Mouse (Mus musculus): ENCODE data around the gene Dnm2.
"Not testable (repeated sequence)": the region's sequence is repeated elsewhere in the genome, so short reads cannot be mapped to it uniquely, and the experiment has no call there.

The Dnm2 gene

GRCm38 (mm10) chr9:21542001-21542400, 117.3 kb downstream of the Dnm2 start:
- not testable (repeated sequence) for DNase-seq (ENCODE audit: inconsistent age in 2 of 2, low spot score in 1 of 2)

- DNase-seq (ENCODE audit: inconsistent age in 2 of 2, low spot score in 1 of 2) = peak in 1 of 2 experiments; percentile 32
Measured at GRCm38 (mm10) chr9:21545351-21545915, 120.7 kb downstream of the Dnm2 start.

GRCm38 (mm10) chr9:21545916-21546788, 121.4 kb downstream of the Dnm2 start:
- peak; percentile 100 for DNase-seq (ENCODE audit: inconsistent age in 2 of 2, low spot score in 1 of 2)

DNA sequence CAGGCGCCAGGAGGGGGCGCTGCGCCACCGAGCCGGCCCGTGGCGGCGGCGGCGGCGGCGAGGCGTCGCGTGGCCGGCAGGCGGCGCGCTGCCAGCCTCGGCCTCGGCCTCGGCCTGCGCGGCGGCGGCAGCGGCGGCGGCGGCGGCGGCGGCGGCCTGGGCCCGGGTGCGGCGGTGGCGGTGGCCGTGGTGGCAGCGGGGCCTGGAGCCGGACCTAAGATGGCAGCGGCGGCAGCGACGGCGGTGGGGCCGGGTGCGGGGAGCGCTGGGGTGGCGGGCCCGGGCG, 122.0 kb downstream of the Dnm2 start, which contains the start of gene Carm1:
Gene Carm1, plus strand, starts transcription at position 106 of the 286 bp plus-strand sequence.
- DNase-seq (ENCODE audit: inconsistent age in 2 of 2, low spot score in 1 of 2) = peak in 1 of 2 experiments; percentile 90

GRCm38 (mm10) chr9:21547075-21547941, 122.6 kb downstream of the Dnm2 start:
- peak; percentile 81 to 83 for DNase-seq (ENCODE audit: inconsistent age in 2 of 2, low spot score in 1 of 2)

DNA sequence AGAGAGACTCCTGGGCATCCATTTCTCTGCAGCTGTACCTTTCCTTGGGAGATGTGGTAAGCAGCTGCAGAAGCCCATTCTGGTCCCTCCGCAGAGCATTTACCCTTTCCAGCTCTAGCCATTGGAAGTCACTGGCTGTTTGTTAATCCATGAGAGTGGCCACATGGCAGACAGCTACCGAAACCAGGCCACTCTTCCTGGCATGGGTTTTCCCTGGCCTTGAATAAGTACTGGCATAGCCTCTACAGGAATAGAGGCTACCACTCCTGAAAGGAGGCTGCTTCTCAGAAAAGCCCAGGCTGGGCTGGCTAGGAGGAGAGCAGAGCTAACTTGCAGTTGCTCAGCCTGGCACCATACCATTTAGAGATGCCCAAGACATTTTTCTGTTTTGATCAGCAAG, 126.3 kb downstream of the Dnm2 start:
- peak in 1 of 2 experiments; percentile 62 for DNase-seq (ENCODE audit: inconsistent age in 2 of 2, low spot score in 1 of 2)

DNA sequence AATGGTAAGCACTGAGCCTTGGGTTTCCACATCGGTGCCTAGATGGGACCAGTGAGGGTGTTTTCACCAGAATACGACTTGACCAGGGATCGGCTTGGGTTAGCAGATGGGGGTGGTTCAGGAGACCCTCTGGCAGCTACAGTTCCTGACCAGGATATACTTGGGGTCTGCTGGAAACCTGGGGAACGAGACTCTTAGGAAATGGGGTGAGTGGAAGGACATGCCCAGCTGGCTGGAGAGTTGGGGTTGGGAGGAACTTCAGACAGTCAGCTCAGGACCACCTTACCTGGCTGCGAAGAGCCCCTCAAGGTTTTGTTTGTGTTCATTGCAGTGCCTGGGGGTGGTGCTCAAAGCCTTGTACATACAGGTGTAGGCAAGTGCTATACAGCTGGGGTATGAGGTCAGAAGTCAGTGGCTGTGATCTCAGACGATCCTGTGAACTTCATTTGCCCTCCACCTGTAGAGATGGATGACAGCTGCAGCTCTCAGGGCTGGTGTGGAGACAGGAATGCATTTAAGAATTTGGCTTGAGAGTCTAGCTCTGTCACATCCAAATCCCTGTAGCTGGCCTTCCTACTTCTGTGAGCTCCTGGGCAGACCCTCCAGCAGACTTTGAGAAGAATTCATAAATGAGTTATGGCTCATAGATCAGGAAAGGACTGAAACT, 129.0 kb downstream of the Dnm2 start:
- DNase-seq (ENCODE audit: inconsistent age in 2 of 2, low spot score in 1 of 2) = no peak

DNA sequence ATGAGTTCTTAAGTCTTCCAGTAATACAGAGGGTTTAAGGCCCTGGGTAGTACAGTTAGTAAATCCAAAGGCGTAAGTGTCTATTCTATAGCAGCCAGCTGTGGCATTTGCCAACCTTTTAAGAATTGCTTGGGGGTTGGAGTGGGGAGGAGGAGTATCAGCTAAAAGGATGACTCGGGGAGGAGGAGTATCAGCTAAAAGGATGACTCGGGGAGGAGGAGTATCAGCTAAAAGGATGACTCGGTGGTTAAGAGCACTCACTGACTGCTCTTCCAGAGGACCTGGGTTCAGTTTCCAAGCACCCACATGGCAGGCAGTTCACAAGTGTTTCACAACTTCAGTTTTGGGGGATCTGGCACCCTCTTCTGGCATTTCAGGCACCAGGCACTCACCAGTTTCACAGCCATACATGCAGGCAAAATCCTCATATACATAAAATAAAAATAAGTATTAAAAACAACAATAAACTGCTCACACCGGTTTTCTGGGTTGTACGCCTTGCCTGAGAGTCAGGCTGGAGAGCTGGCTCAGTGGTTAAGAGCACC, 130.6 kb downstream of the Dnm2 start:
- DNase-seq (ENCODE audit: inconsistent age in 2 of 2, low spot score in 1 of 2) = no peak

DNA sequence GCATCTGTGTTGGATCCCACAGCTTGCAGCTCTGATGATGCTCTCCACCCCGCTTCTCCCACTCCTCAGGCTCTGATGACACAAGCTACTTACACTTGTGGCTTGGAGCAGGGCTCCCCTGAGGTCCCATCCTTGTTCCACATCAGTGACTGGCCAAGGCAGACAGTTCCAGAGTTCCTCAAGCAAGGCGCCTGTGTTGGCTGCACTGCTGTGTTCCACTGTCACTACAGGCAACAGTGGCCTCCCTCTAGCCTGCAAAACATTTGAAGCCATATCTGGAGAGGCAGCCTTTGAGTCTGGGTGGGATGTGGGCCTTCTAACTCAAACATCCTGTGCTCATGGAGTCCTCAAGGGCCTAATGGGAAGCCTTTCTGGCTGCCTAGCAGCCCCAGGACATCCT, 132.3 kb downstream of the Dnm2 start:
- DNase-seq (ENCODE audit: inconsistent age in 2 of 2, low spot score in 1 of 2) = no peak
